10 mouse cellular contexts compared by ENCODE assay signal in the genomic region with DNA sequence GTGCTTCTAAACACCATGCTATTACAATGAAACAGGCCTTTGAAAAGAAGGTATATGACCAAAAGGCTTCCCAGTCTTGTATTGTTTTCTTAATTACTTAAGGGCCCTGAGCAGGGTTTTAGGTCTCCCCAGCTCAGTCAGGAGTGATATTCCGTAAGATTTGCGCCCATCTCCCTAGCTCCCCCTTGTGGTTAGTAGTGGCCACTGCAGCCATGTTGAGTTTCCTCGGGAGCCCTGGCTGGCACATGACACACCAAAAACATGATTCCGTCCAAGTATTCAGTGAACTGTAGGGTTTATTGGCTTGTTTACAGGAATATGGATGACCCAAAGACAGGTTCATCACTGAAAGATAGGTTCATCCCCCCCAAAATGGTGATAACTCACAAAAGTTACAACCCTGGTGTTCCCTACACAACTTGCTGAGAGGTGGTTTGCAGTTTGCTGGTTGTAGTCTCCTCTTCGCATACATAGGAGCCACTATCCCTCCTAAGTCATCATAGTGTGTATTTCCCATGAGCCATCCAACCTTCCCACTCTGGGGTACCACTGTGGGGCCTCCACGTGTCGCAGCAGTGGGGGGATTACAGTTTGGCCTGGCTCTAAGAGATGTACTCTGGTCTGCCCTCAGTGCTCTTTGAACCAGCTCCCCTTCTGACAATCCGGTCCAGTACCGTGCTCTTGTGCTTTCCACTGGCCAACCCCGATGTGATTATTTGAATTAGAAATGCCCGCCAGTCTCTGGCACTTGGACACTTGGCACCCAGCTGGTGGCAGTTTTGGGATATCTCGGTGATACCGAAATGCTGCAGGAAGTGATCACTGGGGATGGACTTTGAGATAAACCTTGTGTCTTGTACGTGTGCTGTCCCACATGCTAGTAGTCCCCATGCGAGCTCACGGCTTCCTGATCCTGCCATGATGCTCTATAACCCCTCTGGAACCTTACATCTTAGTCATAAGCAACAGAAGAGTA. TPM values are rescaled to one million over a fixed set of nuclear protein-coding genes. Genes with fewer than 3 reads are reported as not detected.
DNase-seq lines count a peak whose midpoint lies in the region; ATAC-seq and TF ChIP-seq lines count a peak whose summit lies in the region.
"Had no signal": no experiment of that assay in that cellular context is flagged by ENCODE, and none has a peak within 500 bp of the region (broad histone marks: within the 10 kb centered on the region; RNA-seq: fewer than 3 reads in every experiment).

No protein-coding gene starts in this region.

- no peak overlapping the region for H3K9ac ChIP-seq in hindbrain, embryonic 16.5 days (ENCODE audit: low read depth, low read length)
- H3K9ac ChIP-seq in limb, embryonic 11.5 days (ENCODE audit: low read length), result no peak overlapping the region

- H3K36me3 ChIP-seq in thymus, adult 2 months (ENCODE audit: control insufficient read depth, insufficient read depth, low read length), result peaks cover 36% of the 10 kb centered on the region
- peaks cover 25% of the 10 kb centered on the region for H3K36me3 ChIP-seq in hindbrain, embryonic 16.5 days (ENCODE audit: control insufficient read depth, insufficient read depth, low read length)
- peaks cover 20% of the 10 kb centered on the region; the same call in 1 of the 2 replicates for H3K36me3 ChIP-seq in limb, embryonic 11.5 days (ENCODE audit: control insufficient read depth, insufficient read depth, low read length)
- peaks cover 56% of the 10 kb centered on the region for H3K36me3 ChIP-seq in myocyte (ENCODE audit: control insufficient read depth, insufficient read depth)

- H3K27me3 ChIP-seq in thymus, adult 2 months (ENCODE audit: control insufficient read depth, insufficient read depth, low read length), result no peaks in the 10 kb centered on the region
- H3K27me3 ChIP-seq in hindbrain, embryonic 16.5 days (replicated peaks; ENCODE audit: control insufficient read depth, insufficient read depth, low read length), result no peaks in the 10 kb centered on the region
- H3K27me3 ChIP-seq in limb, embryonic 11.5 days (ENCODE audit: control insufficient read depth, insufficient read depth, low read length), result no peaks in the 10 kb centered on the region
- H3K27me3 ChIP-seq in myocyte (ENCODE audit: control insufficient read depth, insufficient read depth, insufficient read length), result no peaks in the 10 kb centered on the region

- H3ac ChIP-seq in myocyte (ENCODE audit: control insufficient read depth, insufficient read length), result no peak overlapping the region

- H3K4me1 ChIP-seq in thymus, adult 2 months (replicated peaks; ENCODE audit: control insufficient read depth, insufficient read depth, low read length), result peaks cover 24% of the 10 kb centered on the region
- no peaks in the 10 kb centered on the region for H3K4me1 ChIP-seq in hindbrain, embryonic 16.5 days (ENCODE audit: control insufficient read depth, insufficient read depth, low read depth, low read length)
- no peaks in the 10 kb centered on the region for H3K4me1 ChIP-seq in limb, embryonic 11.5 days (ENCODE audit: control insufficient read depth, insufficient read depth, low read length)

- H3K27ac ChIP-seq in thymus, adult 2 months (ENCODE audit: control insufficient read depth, insufficient read depth, low read length), result no peak overlapping the region
- no peak overlapping the region for H3K27ac ChIP-seq in hindbrain, embryonic 16.5 days (ENCODE audit: low read depth, low read length)
- H3K27ac ChIP-seq in limb, embryonic 11.5 days (replicated peaks; ENCODE audit: low read depth, low read length), result no peak overlapping the region

- no peak overlapping the region for H3K4me3 ChIP-seq in thymus, adult 2 months (ENCODE audit: control insufficient read depth, insufficient read depth, low read length)
- H3K4me3 ChIP-seq in hindbrain, embryonic 16.5 days (ENCODE audit: low read length), result no peak overlapping the region
- H3K4me3 ChIP-seq in limb, embryonic 11.5 days (ENCODE audit: low read depth, low read length), result no peak overlapping the region
- H3K4me3 ChIP-seq in myocyte, result no peak overlapping the region

- DNase-seq in thymus, adult 2 months, result peak; percentile 74
- no peak for DNase-seq in thymus, adult 18-20 months
- peak; percentile 78 for DNase-seq in adrenal gland, adult 2 months
- peak; percentile 56 for DNase-seq in embryo, embryonic 9.5 days (ENCODE audit: extremely low spot score)
- peak; percentile 76 for DNase-seq in limb, embryonic 11.5 days (ENCODE audit: low spot score)
- DNase-seq in thymus, postnatal 36 days, result peak; percentile 60 to 67

- H3K4me2 ChIP-seq in hindbrain, embryonic 16.5 days (ENCODE audit: low read length), result no peak overlapping the region
- no peak overlapping the region for H3K4me2 ChIP-seq in limb, embryonic 11.5 days (ENCODE audit: low read depth, severe bottlenecking)
- H3K4me2 ChIP-seq in myocyte (ENCODE audit: low read depth), result no peak overlapping the region

- 77% methylated on average over 16 of the region's 16 CpGs for whole genome bisulfite sequencing in thymus, adult 2 months
- WGBS in hindbrain, embryonic 16.5 days, result 67% methylated on average over 16 of the region's 16 CpGs
- WGBS in limb, embryonic 11.5 days, result 73% methylated on average over 16 of the region's 16 CpGs

- peak; percentile 72; the same call in 1 of the 2 replicates for TF ChIP-seq CTCF in thymus, adult 2 months (IDR thresholded peaks at IDR 0.05; ENCODE audit: borderline replicate concordance, control insufficient read depth, extremely low read depth, insufficient read depth, low read length, poor library complexity)

- peaks cover 22% of the 10 kb centered on the region for H3K79me2 ChIP-seq in myocyte (ENCODE audit: control insufficient read depth, insufficient read depth)

- 0 out of 2 replicates have a peak, but pooled peaks have one; percentile 50 for ATAC-seq in hindbrain, embryonic 16.5 days
- no peak for ATAC-seq in limb, embryonic 11.5 days (ENCODE audit: insufficient number of reproducible peaks, low FRiP score, low TSS enrichment, low read depth)

- TF ChIP-seq POLR2A in thymus, adult 2 months (IDR thresholded peaks at IDR 0.05; ENCODE audit: control insufficient read depth, extremely low read depth, insufficient read depth, low read length, poor library complexity), result no peak
- no peak for TF ChIP-seq POLR2A in myocyte (IDR thresholded peaks at IDR 0.05; ENCODE audit: insufficient read length, low read depth)

- no peaks in the 10 kb centered on the region for H3K9me3 ChIP-seq in hindbrain, embryonic 16.5 days (ENCODE audit: control insufficient read depth, low read length)
- no peaks in the 10 kb centered on the region for H3K9me3 ChIP-seq in limb, embryonic 11.5 days (ENCODE audit: control insufficient read depth, low read length)

TF ChIP-seq in myocyte, 11 proteins besides CTCF, POLR2A, EP300 and RAD21:
- TF ChIP-seq POLR2AphosphoS2 (IDR thresholded peaks at IDR 0.05; ENCODE audit: insufficient read length, low read depth) (peak; percentile 74), USF1 (IDR thresholded peaks at IDR 0.05; ENCODE audit: low read depth) (no peak), MYOG (IDR thresholded peaks at IDR 0.05; ENCODE audit: control insufficient read depth in 1 of 3, insufficient read depth in 1 of 3, insufficient read length in 2 of 3, low read depth in 2 of 3) (no peak)
TF ChIP-seq in myocyte: peak in this region for 1.

RNA-seq across cellular contexts. Expression of gene Kansl2, which starts 16.4 kb away (rescaled TPM):
- 71.6 and 78.4 TPM in 2 replicates for polyA plus RNA-seq in thymus, adult 2 months (2012; rRNA removed)
- total RNA-seq in adrenal gland, adult 2 months (2021), result 10 to 100 TPM; 70.7 to 99.0 TPM
- 44.6 and 49.5 TPM in 2 replicates for polyA plus RNA-seq in adrenal gland, adult 2 months (2012; rRNA removed)
- polyA plus RNA-seq in hindbrain, embryonic 16.5 days (2015; fragmentation: Nextera tagmentation; extraction: Ambion mirVana), result 90.4 and 102 TPM in 2 replicates
- polyA plus RNA-seq in limb, embryonic 11.5 days (2014; fragmentation: Nextera tagmentation; extraction: Ambion mirVana), result 152 and 156 TPM in 2 replicates
- 109 TPM for polyA plus RNA-seq in myocyte (2012; fragmentation: generic; extraction: Trizol)

RNA-seq across cellular contexts. Expression of gene Olfr279, which starts 25.5 kb away (rescaled TPM):
- not detected in 2 replicates for polyA plus RNA-seq in thymus, adult 2 months (2012; rRNA removed)
- total RNA-seq in adrenal gland, adult 2 months (2021), result not detected
- not detected in 2 replicates for polyA plus RNA-seq in adrenal gland, adult 2 months (2012; rRNA removed)
- not detected in 2 replicates for polyA plus RNA-seq in hindbrain, embryonic 16.5 days (2015; fragmentation: Nextera tagmentation; extraction: Ambion mirVana)
- polyA plus RNA-seq in limb, embryonic 11.5 days (2014; fragmentation: Nextera tagmentation; extraction: Ambion mirVana), result not detected in 2 replicates
- polyA plus RNA-seq in myocyte (2012; fragmentation: generic; extraction: Trizol), result not detected
- total RNA-seq: gastrocnemius, postnatal 36 days had no signal
- polyA plus RNA-seq: neural tube, embryonic 14.5 days had no signal

RNA-seq across cellular contexts. Expression of gene Lalba, which starts 35.1 kb away (rescaled TPM):
- polyA plus RNA-seq in thymus, adult 2 months (2012; rRNA removed), result 0.48 TPM in 1 of 2 replicates, not detected in the other
- total RNA-seq in adrenal gland, adult 2 months (2021), result not detected
- polyA plus RNA-seq in adrenal gland, adult 2 months (2012; rRNA removed), result not detected in 2 replicates
- not detected in 2 replicates for polyA plus RNA-seq in hindbrain, embryonic 16.5 days (2015; fragmentation: Nextera tagmentation; extraction: Ambion mirVana)
- polyA plus RNA-seq in limb, embryonic 11.5 days (2014; fragmentation: Nextera tagmentation; extraction: Ambion mirVana), result 0.34 TPM in 1 of 2 replicates, not detected in the other
- not detected for polyA plus RNA-seq in myocyte (2012; fragmentation: generic; extraction: Trizol)
- total RNA-seq: gastrocnemius, postnatal 36 days had no signal
- polyA plus RNA-seq: neural tube, embryonic 14.5 days had no signal

RNA-seq across cellular contexts. Expression of gene OR5BS1P, which starts 48.0 kb away (rescaled TPM):
- polyA plus RNA-seq in thymus, adult 2 months (2012; rRNA removed), result not detected in 2 replicates
- not detected for total RNA-seq in adrenal gland, adult 2 months (2021)
- not detected in 2 replicates for polyA plus RNA-seq in adrenal gland, adult 2 months (2012; rRNA removed)
- not detected in 2 replicates for polyA plus RNA-seq in hindbrain, embryonic 16.5 days (2015; fragmentation: Nextera tagmentation; extraction: Ambion mirVana)
- polyA plus RNA-seq in limb, embryonic 11.5 days (2014; fragmentation: Nextera tagmentation; extraction: Ambion mirVana), result not detected in 2 replicates
- polyA plus RNA-seq in myocyte (2012; fragmentation: generic; extraction: Trizol), result not detected
- total RNA-seq: gastrocnemius, postnatal 36 days had no signal
- polyA plus RNA-seq: neural tube, embryonic 14.5 days had no signal

RNA-seq across cellular contexts. Expression of gene Ccnt1, which starts 53.1 kb away (rescaled TPM):
- polyA plus RNA-seq in thymus, adult 2 months (2012; rRNA removed), result 26.8 and 32.0 TPM in 2 replicates
- 10 to 100 TPM; 42.2 to 66.4 TPM for total RNA-seq in adrenal gland, adult 2 months (2021)
- polyA plus RNA-seq in adrenal gland, adult 2 months (2012; rRNA removed), result 3.9 and 5.8 TPM in 2 replicates
- 58.9 and 69.4 TPM in 2 replicates for polyA plus RNA-seq in hindbrain, embryonic 16.5 days (2015; fragmentation: Nextera tagmentation; extraction: Ambion mirVana)
- 62.9 and 66.2 TPM in 2 replicates for polyA plus RNA-seq in limb, embryonic 11.5 days (2014; fragmentation: Nextera tagmentation; extraction: Ambion mirVana)
- polyA plus RNA-seq in myocyte (2012; fragmentation: generic; extraction: Trizol), result 12.6 TPM

Comparison
In these comparisons a context has a peak if more than half of its experiments do, and no peak if none do; other contexts are left out.
1. DNase-seq: peak in thymus, adult 2 months (single experiment), adrenal gland, adult 2 months (single experiment), embryo, embryonic 9.5 days (single experiment), limb, embryonic 11.5 days (single experiment) and thymus, postnatal 36 days (2 of 2); none in thymus, adult 18-20 months (0 of 2).